Mouse (Mus musculus): ENCODE results near the gene Psma6. TPM values are rescaled to one million over a fixed set of nuclear protein-coding genes. Genes with fewer than 3 reads are reported as not detected.

Psma6 gene
- polyA plus RNA-seq, 1 experiment = 266 TPM

DNA sequence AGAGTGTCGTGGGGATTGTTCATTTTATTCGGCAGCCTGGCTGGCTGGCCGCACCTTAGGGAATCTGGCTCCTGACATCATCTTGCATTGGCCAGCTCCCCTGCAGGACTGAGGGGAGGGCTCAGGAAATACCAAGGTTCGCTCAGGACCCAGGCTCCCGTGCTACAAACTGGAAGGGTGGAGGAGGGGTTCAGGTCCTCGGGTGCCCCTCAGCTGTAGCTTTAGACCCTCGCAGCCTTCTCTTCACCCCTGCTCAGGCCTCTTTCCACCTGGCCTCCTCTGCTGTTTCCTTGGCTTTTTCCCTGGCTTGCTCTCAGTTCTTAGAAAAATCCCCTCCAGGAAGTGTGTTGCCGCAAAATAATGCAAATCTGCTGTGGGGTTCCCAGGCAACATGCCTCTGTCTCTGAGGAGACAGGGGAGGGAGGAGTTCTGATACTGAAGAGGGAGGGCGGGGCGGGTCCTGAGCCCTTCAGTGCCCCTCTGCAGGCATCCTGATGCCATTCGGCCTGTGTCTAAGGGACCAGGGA, 54.7 kb downstream of the Psma6 start:
- no peak overlapping the region for H3K4me3 ChIP-seq
- TF ChIP-seq MYOG (IDR thresholded peaks at IDR 0.05; ENCODE audit: control insufficient read depth in 1 of 3, insufficient read depth in 1 of 3, insufficient read length in 2 of 3, low read depth in 2 of 3) = no peak
- no peak for TF ChIP-seq POLR2A (IDR thresholded peaks at IDR 0.05; ENCODE audit: insufficient read length, low read depth)
- no peak for TF ChIP-seq POLR2AphosphoS2 (IDR thresholded peaks at IDR 0.05; ENCODE audit: insufficient read length, low read depth)
- TF ChIP-seq E2F4 (IDR thresholded peaks at IDR 0.05; ENCODE audit: insufficient read depth) = no peak
- TF ChIP-seq REST (IDR thresholded peaks at IDR 0.05; ENCODE audit: insufficient read depth, insufficient read length) = no peak
- TF ChIP-seq MAX (IDR thresholded peaks at IDR 0.05; ENCODE audit: low read depth) = no peak
- no peak for TF ChIP-seq SRF (IDR thresholded peaks at IDR 0.05; ENCODE audit: control insufficient read depth, insufficient read length, low read depth)
- TF ChIP-seq USF1 (IDR thresholded peaks at IDR 0.05; ENCODE audit: low read depth) = no peak
- no peak for TF ChIP-seq TCF12 (IDR thresholded peaks at IDR 0.05; ENCODE audit: insufficient read depth, poor library complexity, severe bottlenecking)
- TF ChIP-seq TCF3 (IDR thresholded peaks at IDR 0.05; ENCODE audit: insufficient read length, low read depth) = no peak
- no peak for TF ChIP-seq CEBPB (IDR thresholded peaks at IDR 0.05; ENCODE audit: insufficient read depth, poor library complexity, severe bottlenecking)
- TF ChIP-seq MYOD1 (IDR thresholded peaks at IDR 0.05; ENCODE audit: control insufficient read depth in 1 of 3, insufficient read length in 2 of 3, low read depth in 2 of 3) = no peak
- H3K4me2 ChIP-seq (ENCODE audit: low read depth) = no peak overlapping the region
- no peak overlapping the region for H3ac ChIP-seq (ENCODE audit: control insufficient read depth, insufficient read length)
- no peaks in the 10 kb centered on the region for H3K79me2 ChIP-seq (ENCODE audit: control insufficient read depth, insufficient read depth)
- no peaks in the 10 kb centered on the region for H3K36me3 ChIP-seq (ENCODE audit: control insufficient read depth, insufficient read depth)
- no peaks in the 10 kb centered on the region for H3K27me3 ChIP-seq (ENCODE audit: control insufficient read depth, insufficient read depth, insufficient read length)

- TF ChIP-seq MYOD1 (IDR thresholded peaks at IDR 0.05; ENCODE audit: control insufficient read depth in 1 of 3, insufficient read length in 2 of 3, low read depth in 2 of 3) (no peak), E2F4 (IDR thresholded peaks at IDR 0.05; ENCODE audit: insufficient read depth) (no peak), POLR2A (IDR thresholded peaks at IDR 0.05; ENCODE audit: insufficient read length, low read depth) (no peak), SRF (IDR thresholded peaks at IDR 0.05; ENCODE audit: control insufficient read depth, insufficient read length, low read depth) (no peak), MYOG (IDR thresholded peaks at IDR 0.05; ENCODE audit: control insufficient read depth in 1 of 3, insufficient read depth in 1 of 3, insufficient read length in 2 of 3, low read depth in 2 of 3) (no peak), CEBPB (IDR thresholded peaks at IDR 0.05; ENCODE audit: insufficient read depth, poor library complexity, severe bottlenecking) (no peak), TCF3 (IDR thresholded peaks at IDR 0.05; ENCODE audit: insufficient read length, low read depth) (no peak), MAX (IDR thresholded peaks at IDR 0.05; ENCODE audit: low read depth) (no peak)
- Histone ChIP-seq H3K27me3 (ENCODE audit: control insufficient read depth, insufficient read depth, insufficient read length) (no peaks in the 10 kb centered on the region), H3K4me3 (no peak overlapping the region), H3K36me3 (ENCODE audit: control insufficient read depth, insufficient read depth) (no peaks in the 10 kb centered on the region), H3K4me2 (ENCODE audit: low read depth) (no peak overlapping the region), H3K79me2 (ENCODE audit: control insufficient read depth, insufficient read depth) (no peaks in the 10 kb centered on the region), H3ac (ENCODE audit: control insufficient read depth, insufficient read length) (no peak overlapping the region)
Measured at GRCm38 (mm10) chr12:55440416-55440815, 56.4 kb downstream of the Psma6 start.

- no peak overlapping the region for H3ac ChIP-seq (ENCODE audit: control insufficient read depth, insufficient read length)
- no peak overlapping the region for H3K4me3 ChIP-seq
- no peaks in the 10 kb centered on the region for H3K36me3 ChIP-seq (ENCODE audit: control insufficient read depth, insufficient read depth)
- H3K79me2 ChIP-seq (ENCODE audit: control insufficient read depth, insufficient read depth) = no peaks in the 10 kb centered on the region
- H3K4me2 ChIP-seq (ENCODE audit: low read depth) = no peak overlapping the region
- TF ChIP-seq MYOG (IDR thresholded peaks at IDR 0.05; ENCODE audit: control insufficient read depth in 1 of 3, insufficient read depth in 1 of 3, insufficient read length in 2 of 3, low read depth in 2 of 3) (no peak), REST (IDR thresholded peaks at IDR 0.05; ENCODE audit: insufficient read depth, insufficient read length) (no peak)
- H3K27me3 ChIP-seq (ENCODE audit: control insufficient read depth, insufficient read depth, insufficient read length) = no peaks in the 10 kb centered on the region
Measured at GRCm38 (mm10) chr12:55442245-55442644, 58.2 kb downstream of the Psma6 start.

DNA sequence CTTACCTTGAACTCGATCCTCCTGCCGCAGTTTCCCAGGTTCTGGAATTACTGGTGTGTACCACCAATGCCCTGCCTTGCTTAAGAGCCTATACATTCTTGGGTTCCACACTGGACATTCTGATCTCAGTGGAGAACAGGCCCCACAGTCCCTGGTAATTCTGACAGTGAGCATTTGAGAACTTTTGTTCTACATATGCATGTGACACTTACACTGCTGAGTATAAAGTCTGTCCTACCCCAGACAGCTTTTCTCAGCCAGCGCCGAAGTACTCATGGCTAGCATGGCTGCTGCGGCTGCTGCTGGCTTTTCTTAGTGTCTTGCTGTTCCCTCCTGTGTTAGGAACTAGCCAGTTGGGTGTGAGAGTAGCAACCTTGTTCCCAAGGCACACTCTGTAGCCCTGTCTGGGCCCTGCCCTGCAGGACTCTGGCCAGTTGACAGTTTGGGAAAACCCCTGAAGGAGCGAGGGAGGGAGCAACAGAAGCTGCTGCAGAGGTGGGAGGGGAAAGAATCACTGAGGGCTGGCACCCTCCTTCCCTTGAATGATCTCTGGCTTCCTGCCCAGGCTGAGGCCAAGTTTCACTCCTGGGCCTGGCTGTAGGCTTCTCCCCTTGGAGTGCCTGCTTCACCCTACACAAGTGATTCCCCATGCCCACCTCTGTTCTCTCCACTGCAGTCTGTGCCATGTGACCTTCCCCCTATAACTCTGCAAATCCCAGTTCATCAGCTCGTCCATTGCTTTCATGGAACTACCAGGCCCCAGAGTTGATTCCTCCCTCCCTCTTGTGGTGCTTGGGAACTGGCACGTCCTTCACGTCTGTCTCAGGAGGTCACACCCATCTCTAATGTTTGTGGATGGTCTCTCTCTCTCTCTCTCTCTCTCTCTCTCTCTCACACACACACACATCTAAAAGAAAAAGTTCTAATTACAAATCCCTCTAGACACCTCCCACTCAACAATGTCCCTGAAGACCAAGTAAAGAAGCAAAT, 59.1 kb downstream of the Psma6 start:
- Histone ChIP-seq H3K36me3 (ENCODE audit: control insufficient read depth, insufficient read depth) (no peaks in the 10 kb centered on the region), H3K79me2 (ENCODE audit: control insufficient read depth, insufficient read depth) (no peaks in the 10 kb centered on the region), H3K27me3 (ENCODE audit: control insufficient read depth, insufficient read depth, insufficient read length) (no peaks in the 10 kb centered on the region), H3K4me3 (no peak overlapping the region), H3ac (ENCODE audit: control insufficient read depth, insufficient read length) (no peak overlapping the region), H3K4me2 (ENCODE audit: low read depth) (peak overlapping the region; percentile 40)
- TF ChIP-seq REST (IDR thresholded peaks at IDR 0.05; ENCODE audit: insufficient read depth, insufficient read length) = no peak
- TF ChIP-seq TCF3 (IDR thresholded peaks at IDR 0.05; ENCODE audit: insufficient read length, low read depth) = no peak
- no peak for TF ChIP-seq POLR2AphosphoS2 (IDR thresholded peaks at IDR 0.05; ENCODE audit: insufficient read length, low read depth)
- TF ChIP-seq MYOD1 (IDR thresholded peaks at IDR 0.05; ENCODE audit: control insufficient read depth in 1 of 3, insufficient read length in 2 of 3, low read depth in 2 of 3) = no peak
- no peak for TF ChIP-seq USF1 (IDR thresholded peaks at IDR 0.05; ENCODE audit: low read depth)
- TF ChIP-seq CEBPB (IDR thresholded peaks at IDR 0.05; ENCODE audit: insufficient read depth, poor library complexity, severe bottlenecking) = no peak
- TF ChIP-seq POLR2A (IDR thresholded peaks at IDR 0.05; ENCODE audit: insufficient read length, low read depth) = no peak
- TF ChIP-seq MYOG (IDR thresholded peaks at IDR 0.05; ENCODE audit: control insufficient read depth in 1 of 3, insufficient read depth in 1 of 3, insufficient read length in 2 of 3, low read depth in 2 of 3) = no peak

DNA sequence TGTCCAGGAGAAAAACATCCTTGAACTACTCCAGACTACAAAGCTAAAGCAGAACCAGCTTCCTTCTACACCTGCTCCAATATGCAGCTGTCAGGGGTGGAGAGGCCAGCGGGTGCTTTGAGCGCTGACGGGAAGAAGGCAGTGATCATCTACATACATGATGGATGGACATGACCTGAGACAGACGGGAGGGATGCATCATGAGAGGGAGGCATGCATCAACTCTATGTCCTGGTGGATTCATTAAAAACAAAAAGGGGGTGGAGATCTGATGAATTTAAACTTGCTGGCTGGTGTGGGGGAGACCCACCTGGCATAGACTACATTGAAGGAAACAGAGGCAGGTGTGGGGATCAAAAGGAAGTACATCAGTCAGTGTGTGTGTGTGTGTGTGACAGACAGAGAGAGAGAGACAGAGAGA, 60.0 kb downstream of the Psma6 start:
- H3K4me3 ChIP-seq = no peak overlapping the region
- TF ChIP-seq POLR2A (IDR thresholded peaks at IDR 0.05; ENCODE audit: insufficient read length, low read depth) (no peak), MYOD1 (IDR thresholded peaks at IDR 0.05; ENCODE audit: control insufficient read depth in 1 of 3, insufficient read length in 2 of 3, low read depth in 2 of 3) (peak in 1 of 3 experiments; percentile 45), MYOG (IDR thresholded peaks at IDR 0.05; ENCODE audit: control insufficient read depth in 1 of 3, insufficient read depth in 1 of 3, insufficient read length in 2 of 3, low read depth in 2 of 3) (peak in 1 of 3 experiments; percentile 58), REST (IDR thresholded peaks at IDR 0.05; ENCODE audit: insufficient read depth, insufficient read length) (no peak)
- H3K4me2 ChIP-seq (ENCODE audit: low read depth) = peak overlapping the region; percentile 40

More for the DNA sequence above, 60.0 kb downstream of the Psma6 start:
- Histone ChIP-seq H3ac (ENCODE audit: control insufficient read depth, insufficient read length) (no peak overlapping the region), H3K27me3 (ENCODE audit: control insufficient read depth, insufficient read depth, insufficient read length) (no peaks in the 10 kb centered on the region), H3K79me2 (ENCODE audit: control insufficient read depth, insufficient read depth) (no peaks in the 10 kb centered on the region), H3K36me3 (ENCODE audit: control insufficient read depth, insufficient read depth) (no peaks in the 10 kb centered on the region)

Data from myocyte (in vitro differentiated cells).